Mouse (Mus musculus) T-cell, adult 66 days (primary cell): Measurements from ENCODE around the gene Fastkd3. TPM values are rescaled to one million over a fixed set of nuclear protein-coding genes. Genes with fewer than 3 reads are reported as not detected.

Experiments
- total RNA-seq, 2 experiments: library from RNA; stranded (reverse); gene quantifications; 3 replicates in 1 of 2; 4 replicates in 1 of 2; pipeline ENCODE4 v1.2.4; 2023

Fastkd3 gene
- total RNA-seq = 10 to 100 TPM in 1 of 2 experiments, 1 to 10 TPM in 1; 9.2 to 14.7 TPM

DNA sequence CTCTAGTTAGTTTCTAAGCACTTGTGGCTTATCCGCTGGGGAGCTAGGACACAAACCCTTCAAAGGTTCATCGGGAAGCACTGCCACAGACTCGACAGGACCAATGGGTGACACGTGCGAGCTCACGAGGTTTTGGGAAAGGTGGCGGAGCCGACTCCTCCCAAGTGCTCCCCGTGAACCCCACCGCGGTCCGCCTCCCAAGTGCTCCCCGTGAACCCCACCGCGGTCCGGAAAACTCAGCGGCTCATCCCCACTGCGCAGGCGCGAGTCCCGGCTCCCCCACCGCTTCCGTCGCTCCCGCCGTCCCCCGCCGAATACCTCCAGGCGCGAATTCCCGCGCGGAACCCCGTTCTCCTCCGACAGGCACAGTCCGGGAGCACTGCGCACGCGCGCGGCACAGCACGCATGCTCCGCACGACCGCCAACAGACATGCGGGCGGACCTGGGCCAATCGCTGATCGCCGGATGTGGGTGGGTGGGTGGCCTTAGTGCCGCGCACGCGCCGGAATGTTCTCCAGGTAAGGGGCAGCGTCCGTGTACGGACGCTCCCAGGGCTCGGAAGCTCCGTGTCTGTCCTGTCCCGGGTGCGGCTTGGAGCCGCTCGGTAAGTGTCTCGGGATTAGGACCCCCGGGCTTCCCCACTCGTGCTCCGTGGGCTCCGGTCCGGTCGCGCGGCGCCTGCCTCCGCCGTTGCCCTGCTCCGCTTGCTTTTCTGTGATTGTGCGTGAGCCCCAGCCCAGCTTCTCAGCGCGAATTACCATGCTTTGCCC is at the start of gene Fastkd3, which contains the start of gene Mtrr:
Fastkd3 (plus strand) TSS at position 488 of the 770 bp plus-strand sequence.
Mtrr (minus strand) TSS at position 403 of the 770 bp plus-strand sequence.

DNA sequence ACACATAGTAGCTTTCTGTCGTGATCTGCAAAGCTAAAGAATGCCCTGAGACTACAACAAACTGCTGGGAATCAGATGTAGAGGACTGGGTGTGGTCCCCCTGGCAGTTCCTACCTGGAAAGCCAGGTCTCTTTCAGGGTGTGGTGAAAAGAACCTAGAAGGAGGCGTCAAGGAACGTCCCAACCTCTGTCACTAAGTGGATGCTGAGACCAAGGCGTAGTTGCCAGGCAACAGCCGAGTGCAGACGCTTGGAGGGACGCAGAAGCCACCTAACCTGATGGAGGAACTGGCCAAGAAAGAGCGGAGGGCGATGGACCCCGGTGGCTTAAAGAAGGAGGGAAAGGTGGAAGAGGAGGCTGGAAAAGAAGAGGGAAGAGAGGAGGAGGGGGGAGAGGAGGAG is 15.2 kb downstream of the Fastkd3 start, which contains the start of gene 1700001L19Rik:
1700001L19Rik (plus strand) TSS at position 223 of the 400 bp plus-strand sequence.

Other genes with a start within 250 kb of the Fastkd3 start
- 10 to 100 TPM; 20.3 to 22.3 TPM for gene Mtrr, start 85 bp upstream of the Fastkd3 start, total RNA-seq
- gene 1700001L19Rik, start 15.2 kb downstream of the Fastkd3 start, total RNA-seq = not detected